In the genomic region with DNA sequence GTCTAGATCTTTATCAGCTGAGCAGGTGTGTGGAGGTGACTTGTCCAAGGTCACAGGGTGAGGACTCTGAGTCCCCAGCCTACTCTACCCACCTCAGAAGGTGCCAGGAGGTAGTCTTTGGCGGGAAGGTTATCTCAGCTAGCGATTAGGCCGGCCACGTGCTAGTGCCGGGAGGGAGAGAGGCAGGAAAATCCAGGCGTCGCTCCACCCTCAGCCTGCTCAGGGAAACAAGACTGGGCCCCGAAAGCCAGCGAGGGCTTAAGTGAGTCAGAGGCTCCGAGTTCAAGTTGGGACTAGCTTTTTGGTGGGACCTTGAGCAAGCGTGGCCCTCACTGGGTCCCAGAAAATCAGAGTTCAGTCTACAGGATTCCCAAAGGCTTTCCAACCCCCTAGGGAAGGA, we compare ENCODE assay signal across 8 mouse cellular contexts. TPM values are rescaled to one million over a fixed set of nuclear protein-coding genes. Genes with fewer than 3 reads are reported as not detected.
A peak's percentile ranks its signal among the peaks of the same experiment; 100 is the strongest.
DNase-seq lines count a peak whose midpoint lies in the region; ATAC-seq and TF ChIP-seq lines count a peak whose summit lies in the region.

No protein-coding gene starts in this region.

- no peak overlapping the region for H3K4me3 ChIP-seq in embryonic facial prominence, embryonic 13.5 days
- peak overlapping the region; percentile 68; the same call in 1 of the 2 replicates for H3K4me3 ChIP-seq in intestine, postnatal 0 days (ENCODE audit: low read depth, low read length)
- no peak overlapping the region for H3K4me3 ChIP-seq in midbrain, postnatal 0 days (ENCODE audit: low read depth, low read length)
- H3K4me3 ChIP-seq in forebrain, embryonic 12.5 days (replicated peaks): no peak overlapping the region

- intact Hi-C loops in left cerebral cortex, postnatal 14 days (cut with DNase I): loop anchor here (5.0 kb wide), 1 partner anchor 218 kb away; no protein-coding TSS in a partner anchor

- H3K4me1 ChIP-seq in embryonic facial prominence, embryonic 13.5 days: peaks cover 55% of the 10 kb centered on the region
- H3K4me1 ChIP-seq in intestine, postnatal 0 days (replicated peaks; ENCODE audit: control insufficient read depth, insufficient read depth, low read length): peaks cover 9% of the 10 kb centered on the region
- 0 out of 2 replicates have a peak, but pooled peaks cover 3% of the 10 kb centered on the region for H3K4me1 ChIP-seq in midbrain, postnatal 0 days (ENCODE audit: insufficient read depth, low read length)
- H3K4me1 ChIP-seq in forebrain, embryonic 12.5 days: peaks cover 21% of the 10 kb centered on the region

- DNase-seq in kidney, adult 11 months: peak; percentile 67
- DNase-seq in kidney, adult 8-10 months: no peak
- DNase-seq in midbrain, postnatal 0 days (ENCODE audit: low spot score): no peak
- DNase-seq in left cerebral cortex, postnatal 14 days (ENCODE audit: low spot score in 2 of 2): no peak
- DNase-seq in thymus, adult 18-20 months: no peak

- no peaks in the 10 kb centered on the region; the same call in 1 of the 2 replicates for H3K27me3 ChIP-seq in embryonic facial prominence, embryonic 13.5 days
- H3K27me3 ChIP-seq in intestine, postnatal 0 days (replicated peaks; ENCODE audit: control insufficient read depth, insufficient read depth, low read length): no peaks in the 10 kb centered on the region
- peaks cover 32% of the 10 kb centered on the region for H3K27me3 ChIP-seq in midbrain, postnatal 0 days (ENCODE audit: insufficient read depth, low read length)
- H3K27me3 ChIP-seq in forebrain, embryonic 12.5 days: peaks cover 73% of the 10 kb centered on the region

- WGBS in embryonic facial prominence, embryonic 13.5 days: 60% methylated on average over 11 of the region's 11 CpGs
- 27% methylated on average over 11 of the region's 11 CpGs for WGBS in intestine, postnatal 0 days
- WGBS in midbrain, postnatal 0 days: 59% methylated on average over 11 of the region's 11 CpGs
- WGBS in forebrain, embryonic 12.5 days: 75% methylated on average over 11 of the region's 11 CpGs

- peak overlapping the region; percentile 40 for H3K9ac ChIP-seq in embryonic facial prominence, embryonic 13.5 days
- no peak overlapping the region for H3K9ac ChIP-seq in intestine, postnatal 0 days (ENCODE audit: low read depth, low read length)
- H3K9ac ChIP-seq in midbrain, postnatal 0 days (replicated peaks; ENCODE audit: low read length, poor library complexity, severe bottlenecking): no peak overlapping the region
- H3K9ac ChIP-seq in forebrain, embryonic 12.5 days: no peak overlapping the region

- H3K27ac ChIP-seq in embryonic facial prominence, embryonic 13.5 days: no peak overlapping the region
- peak overlapping the region; percentile 91; the same call in 1 of the 2 replicates for H3K27ac ChIP-seq in intestine, postnatal 0 days (ENCODE audit: low read depth, low read length)
- no peak overlapping the region for H3K27ac ChIP-seq in midbrain, postnatal 0 days (ENCODE audit: low read depth, low read length)
- H3K27ac ChIP-seq in forebrain, embryonic 12.5 days: no peak overlapping the region

- ATAC-seq in embryonic facial prominence, embryonic 13.5 days (ENCODE audit: insufficient number of reproducible peaks, insufficient read depth, low FRiP score, low TSS enrichment, low read depth): no peak
- ATAC-seq in intestine, postnatal 0 days: peak; percentile 29
- ATAC-seq in midbrain, postnatal 0 days (ENCODE audit: low FRiP score): no peak
- ATAC-seq in forebrain, embryonic 12.5 days (ENCODE audit: low FRiP score): no peak

- no peak for TF ChIP-seq CTCF in intestine, postnatal 0 days (IDR thresholded peaks at IDR 0.05; ENCODE audit: low read depth)
- no peak for TF ChIP-seq CTCF in midbrain, postnatal 0 days (IDR thresholded peaks at IDR 0.05)

- H3K4me2 ChIP-seq in embryonic facial prominence, embryonic 13.5 days: peak overlapping the region; percentile 84
- peak overlapping the region; percentile 92 for H3K4me2 ChIP-seq in intestine, postnatal 0 days (replicated peaks; ENCODE audit: low read depth)
- peak overlapping the region; percentile 61; the same call in 1 of the 2 replicates for H3K4me2 ChIP-seq in midbrain, postnatal 0 days (ENCODE audit: low read depth, low read length, poor library complexity, severe bottlenecking)
- no peak overlapping the region for H3K4me2 ChIP-seq in forebrain, embryonic 12.5 days

- peaks cover 19% of the 10 kb centered on the region for H3K36me3 ChIP-seq in embryonic facial prominence, embryonic 13.5 days
- peaks cover 11% of the 10 kb centered on the region; the same call in 1 of the 2 replicates for H3K36me3 ChIP-seq in intestine, postnatal 0 days (ENCODE audit: control insufficient read depth, insufficient read depth)
- H3K36me3 ChIP-seq in midbrain, postnatal 0 days (ENCODE audit: insufficient read depth, low read length): no peaks in the 10 kb centered on the region
- no peaks in the 10 kb centered on the region for H3K36me3 ChIP-seq in forebrain, embryonic 12.5 days (replicated peaks)

- no peaks in the 10 kb centered on the region for H3K9me3 ChIP-seq in embryonic facial prominence, embryonic 13.5 days
- H3K9me3 ChIP-seq in intestine, postnatal 0 days (ENCODE audit: control insufficient read depth): no peaks in the 10 kb centered on the region
- H3K9me3 ChIP-seq in midbrain, postnatal 0 days (ENCODE audit: low read length): no peaks in the 10 kb centered on the region
- H3K9me3 ChIP-seq in forebrain, embryonic 12.5 days: no peaks in the 10 kb centered on the region

RNA-seq across cellular contexts. Expression of a gene that starts 2.9 kb away (rescaled TPM):
- polyA plus RNA-seq in embryonic facial prominence, embryonic 13.5 days (2015; fragmentation: Nextera tagmentation; extraction: Ambion mirVana): 25.2 and 28.6 TPM in 2 replicates
- polyA plus RNA-seq in intestine, postnatal 0 days (2015; fragmentation: Nextera tagmentation; extraction: Ambion mirVana): 16.8 and 17.0 TPM in 2 replicates
- 14.1 and 14.9 TPM in 2 replicates for total RNA-seq in midbrain, postnatal 0 days (2014; rRNA removed)
- 14.8 and 14.9 TPM in 2 replicates for polyA plus RNA-seq in midbrain, postnatal 0 days (2015; fragmentation: Nextera tagmentation; extraction: Ambion mirVana)
- total RNA-seq in left cerebral cortex, postnatal 14 days (2021): 10 to 100 TPM in 1 of 2 experiments, 1 to 10 TPM in 1; 6.5 to 11.0 TPM
- polyA plus RNA-seq in forebrain, embryonic 12.5 days (2016; fragmentation: Nextera tagmentation; extraction: Ambion mirVana): 7.7 and 8.4 TPM in 2 replicates

RNA-seq across cellular contexts. Expression of a gene that starts 10.0 kb away (rescaled TPM):
- polyA plus RNA-seq in embryonic facial prominence, embryonic 13.5 days (2015; fragmentation: Nextera tagmentation; extraction: Ambion mirVana): 1.3 TPM in 1 of 2 replicates, not detected in the other
- polyA plus RNA-seq in intestine, postnatal 0 days (2015; fragmentation: Nextera tagmentation; extraction: Ambion mirVana): 787 and 833 TPM in 2 replicates
- not detected in 2 replicates for total RNA-seq in midbrain, postnatal 0 days (2014; rRNA removed)
- not detected in 2 replicates for polyA plus RNA-seq in midbrain, postnatal 0 days (2015; fragmentation: Nextera tagmentation; extraction: Ambion mirVana)
- total RNA-seq in left cerebral cortex, postnatal 14 days (2021): not detected
- not detected in 2 replicates for polyA plus RNA-seq in forebrain, embryonic 12.5 days (2016; fragmentation: Nextera tagmentation; extraction: Ambion mirVana)

RNA-seq across cellular contexts. Expression of a gene that starts 31.7 kb away (rescaled TPM):
- polyA plus RNA-seq in embryonic facial prominence, embryonic 13.5 days (2015; fragmentation: Nextera tagmentation; extraction: Ambion mirVana): 42.5 and 51.8 TPM in 2 replicates
- polyA plus RNA-seq in intestine, postnatal 0 days (2015; fragmentation: Nextera tagmentation; extraction: Ambion mirVana): 40.1 TPM in 2 replicates
- 37.0 and 42.8 TPM in 2 replicates for total RNA-seq in midbrain, postnatal 0 days (2014; rRNA removed)
- polyA plus RNA-seq in midbrain, postnatal 0 days (2015; fragmentation: Nextera tagmentation; extraction: Ambion mirVana): 42.4 and 43.4 TPM in 2 replicates
- 10 to 100 TPM; 53.7 to 56.3 TPM for total RNA-seq in left cerebral cortex, postnatal 14 days (2021)
- 53.6 and 56.4 TPM in 2 replicates for polyA plus RNA-seq in forebrain, embryonic 12.5 days (2016; fragmentation: Nextera tagmentation; extraction: Ambion mirVana)

RNA-seq across cellular contexts. Expression of a gene that starts 42.5 kb away (rescaled TPM):
- 3.0 and 3.2 TPM in 2 replicates for polyA plus RNA-seq in embryonic facial prominence, embryonic 13.5 days (2015; fragmentation: Nextera tagmentation; extraction: Ambion mirVana)
- polyA plus RNA-seq in intestine, postnatal 0 days (2015; fragmentation: Nextera tagmentation; extraction: Ambion mirVana): 3.2 and 3.9 TPM in 2 replicates
- 0.71 and 1.6 TPM in 2 replicates for total RNA-seq in midbrain, postnatal 0 days (2014; rRNA removed)
- polyA plus RNA-seq in midbrain, postnatal 0 days (2015; fragmentation: Nextera tagmentation; extraction: Ambion mirVana): 2.2 and 2.5 TPM in 2 replicates
- 1 to 10 TPM; 4.0 to 5.1 TPM for total RNA-seq in left cerebral cortex, postnatal 14 days (2021)
- polyA plus RNA-seq in forebrain, embryonic 12.5 days (2016; fragmentation: Nextera tagmentation; extraction: Ambion mirVana): 2.0 and 2.1 TPM in 2 replicates

RNA-seq across cellular contexts. Expression of a gene that starts 54.1 kb away (rescaled TPM):
- 0.18 and 0.25 TPM in 2 replicates for polyA plus RNA-seq in embryonic facial prominence, embryonic 13.5 days (2015; fragmentation: Nextera tagmentation; extraction: Ambion mirVana)
- 0.21 TPM in 1 of 2 replicates, not detected in the other for polyA plus RNA-seq in intestine, postnatal 0 days (2015; fragmentation: Nextera tagmentation; extraction: Ambion mirVana)
- 1.7 TPM in 1 of 2 replicates, not detected in the other for total RNA-seq in midbrain, postnatal 0 days (2014; rRNA removed)
- 0.17 TPM in 1 of 2 replicates, not detected in the other for polyA plus RNA-seq in midbrain, postnatal 0 days (2015; fragmentation: Nextera tagmentation; extraction: Ambion mirVana)
- total RNA-seq in left cerebral cortex, postnatal 14 days (2021): under 1 TPM in 1 of 2 experiments, not detected in 1; 0.23 TPM
- 0.18 TPM in 1 of 2 replicates, not detected in the other for polyA plus RNA-seq in forebrain, embryonic 12.5 days (2016; fragmentation: Nextera tagmentation; extraction: Ambion mirVana)

Comparison
In these comparisons a context has a peak if more than half of its experiments do, and no peak if none do; other contexts are left out.
1. RNA of a gene that starts 10.0 kb away (polyA plus RNA-seq): 787 to 833 TPM in intestine, postnatal 0 days; 1.3 TPM in embryonic facial prominence, embryonic 13.5 days, not detected in midbrain, postnatal 0 days and not detected in forebrain, embryonic 12.5 days; every median in the first group is over 100 times any median in the second.